Mouse (Mus musculus) limb, embryonic 11.5 days (tissue): ENCODE data around the gene Chst15. TPM values are rescaled to one million over a fixed set of nuclear protein-coding genes. Genes with fewer than 3 reads are reported as not detected.

Experiments
- polyA plus RNA-seq: library from polyadenylated mRNA; unstranded; fragments of >200 nt; fragmentation: Nextera tagmentation; extraction: Ambion mirVana; gene quantifications from 2 replicates; pipeline ENCODE4 v1.2.1, GENCODE M21; 2014

Gene Chst15
- polyA plus RNA-seq, 1 experiment from 2014 or later: 9.7 TPM

Other genes with a start within 250 kb of the Chst15 start
- 1.2 and 1.9 TPM in 2 replicates for gene Cpxm2, start 162.5 kb downstream of the Chst15 start, polyA plus RNA-seq